In the genomic region with DNA sequence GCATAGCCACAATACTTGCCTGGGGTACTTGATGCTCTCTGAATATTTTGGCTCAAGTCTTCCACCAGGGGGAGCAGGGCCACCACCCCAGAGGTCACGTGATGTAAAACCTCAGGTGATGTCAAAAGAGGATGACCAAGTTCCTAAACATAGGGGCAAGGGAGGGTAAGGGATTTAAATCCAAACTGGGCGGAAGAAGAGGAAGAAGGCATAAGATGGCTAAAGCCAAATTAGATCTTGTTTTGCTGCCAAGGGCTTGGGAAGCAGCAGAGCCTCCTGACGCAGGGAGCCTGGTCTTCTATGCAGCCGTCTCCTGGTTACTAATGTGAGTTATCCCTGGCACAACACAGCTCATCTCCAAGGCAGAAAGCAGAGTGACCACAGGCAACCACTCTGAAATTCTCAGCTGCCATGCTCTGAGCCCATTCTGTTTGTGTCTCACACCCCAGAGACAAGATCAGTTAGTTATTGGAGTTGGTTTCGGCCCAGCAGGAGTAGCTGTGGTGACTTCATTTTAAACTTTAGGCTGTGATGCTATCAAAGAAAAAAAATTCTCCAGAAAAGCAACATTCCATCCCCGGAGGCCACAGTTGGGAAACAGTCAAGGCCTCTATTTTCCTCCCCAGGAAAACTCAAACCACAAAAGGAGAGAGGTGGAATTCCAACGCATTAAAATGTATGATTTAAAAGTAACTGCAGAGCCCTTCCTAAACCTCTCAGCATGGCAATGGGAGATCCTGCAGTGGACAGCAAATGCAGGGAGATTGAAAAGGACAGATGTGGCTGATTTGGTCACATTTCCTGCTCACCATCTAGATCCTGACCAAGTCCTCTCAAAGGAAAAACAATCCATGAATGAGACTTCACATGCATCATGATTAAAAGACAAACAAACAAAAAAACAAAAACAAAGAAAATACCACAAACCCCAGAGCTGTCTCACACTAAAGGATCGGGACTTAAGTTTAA, we compare ENCODE assay signal across 9 mouse cellular contexts.
DNase-seq lines count a peak whose midpoint lies in the region; ATAC-seq and TF ChIP-seq lines count a peak whose summit lies in the region.
"Had no signal": no experiment of that assay in that cellular context is flagged by ENCODE, and none has a peak within 500 bp of the region (broad histone marks: within the 10 kb centered on the region; RNA-seq: fewer than 3 reads in every experiment).

No protein-coding gene starts in this region.

- no peak for DNase-seq in embryonic facial prominence, embryonic 10.5 days (ENCODE audit: low spot score)
- DNase-seq in lung, postnatal 0 days (ENCODE audit: low spot score), result peak; percentile 6
- no peak for DNase-seq in lung, postnatal 25 days (ENCODE audit: low spot score)
- DNase-seq in cerebellum, postnatal 36 days, result peak; percentile 37 to 41
- DNase-seq in retina, postnatal 1 day, result peak; percentile 51
- DNase-seq in T-cell, adult 2 months (ENCODE audit: low spot score), result no peak
- DNase-seq in embryo, embryonic 10.5 days (ENCODE audit: low spot score), result no peak

- no peaks in the 10 kb centered on the region for H3K27me3 ChIP-seq in embryonic facial prominence, embryonic 13.5 days
- H3K27me3 ChIP-seq in embryonic facial prominence, embryonic 10.5 days (replicated peaks; ENCODE audit: low read depth, poor library complexity, severe bottlenecking), result no peaks in the 10 kb centered on the region
- H3K27me3 ChIP-seq in lung, postnatal 0 days (replicated peaks; ENCODE audit: insufficient read depth, low read length), result no peaks in the 10 kb centered on the region
- H3K27me3 ChIP-seq: stomach, embryonic 15.5 days had no signal

- WGBS in embryonic facial prominence, embryonic 13.5 days, result 64% methylated on average over 8 of the region's 8 CpGs
- WGBS in embryonic facial prominence, embryonic 10.5 days, result 83% methylated on average over 8 of the region's 8 CpGs
- 74% methylated on average over 8 of the region's 8 CpGs for WGBS in lung, postnatal 0 days

- H3K4me2 ChIP-seq in embryonic facial prominence, embryonic 13.5 days, result no peak overlapping the region
- H3K4me2 ChIP-seq in lung, postnatal 0 days (replicated peaks; ENCODE audit: low read depth, low read length), result no peak overlapping the region
- H3K4me2 ChIP-seq: stomach, embryonic 15.5 days had no signal

- H3K9me3 ChIP-seq in embryonic facial prominence, embryonic 13.5 days, result no peaks in the 10 kb centered on the region
- H3K9me3 ChIP-seq in embryonic facial prominence, embryonic 10.5 days, result no peaks in the 10 kb centered on the region
- H3K9me3 ChIP-seq in lung, postnatal 0 days (ENCODE audit: low read length), result no peaks in the 10 kb centered on the region
- H3K9me3 ChIP-seq: stomach, embryonic 15.5 days had no signal

- TF ChIP-seq CTCF in lung, postnatal 0 days (IDR thresholded peaks at IDR 0.05), result peak; percentile 45

- ATAC-seq in embryonic facial prominence, embryonic 13.5 days (ENCODE audit: insufficient number of reproducible peaks, insufficient read depth, low FRiP score, low TSS enrichment, low read depth), result no peak
- no peak for ATAC-seq in lung, postnatal 0 days

- no peak for TF ChIP-seq EP300 in lung, postnatal 0 days (IDR thresholded peaks at IDR 0.05)

- H3K4me3 ChIP-seq in embryonic facial prominence, embryonic 13.5 days, result no peak overlapping the region
- no peak overlapping the region for H3K4me3 ChIP-seq in embryonic facial prominence, embryonic 10.5 days
- no peak overlapping the region for H3K4me3 ChIP-seq in lung, postnatal 0 days (ENCODE audit: low read depth, low read length)
- H3K4me3 ChIP-seq: stomach, embryonic 15.5 days had no signal

- peak overlapping the region; percentile 39; the same call in 1 of the 2 replicates for H3K27ac ChIP-seq in embryonic facial prominence, embryonic 13.5 days
- H3K27ac ChIP-seq in embryonic facial prominence, embryonic 10.5 days (replicated peaks), result no peak overlapping the region
- H3K27ac ChIP-seq in lung, postnatal 0 days (ENCODE audit: low read length), result no peak overlapping the region
- H3K27ac ChIP-seq: stomach, embryonic 15.5 days had no signal

- no peak overlapping the region for H3K9ac ChIP-seq in embryonic facial prominence, embryonic 13.5 days
- no peak overlapping the region for H3K9ac ChIP-seq in lung, postnatal 0 days (replicated peaks; ENCODE audit: low read depth)
- H3K9ac ChIP-seq: stomach, embryonic 15.5 days had no signal

- no peaks in the 10 kb centered on the region for H3K36me3 ChIP-seq in embryonic facial prominence, embryonic 13.5 days
- H3K36me3 ChIP-seq in embryonic facial prominence, embryonic 10.5 days (replicated peaks), result no peaks in the 10 kb centered on the region
- H3K36me3 ChIP-seq in lung, postnatal 0 days (ENCODE audit: insufficient read depth, low read length), result no peaks in the 10 kb centered on the region

- H3K4me1 ChIP-seq in embryonic facial prominence, embryonic 13.5 days, result peaks cover 18% of the 10 kb centered on the region
- no peaks in the 10 kb centered on the region for H3K4me1 ChIP-seq in embryonic facial prominence, embryonic 10.5 days
- H3K4me1 ChIP-seq in lung, postnatal 0 days (ENCODE audit: insufficient read depth, low read depth, low read length), result no peaks in the 10 kb centered on the region
- H3K4me1 ChIP-seq: stomach, embryonic 15.5 days had no signal

Comparison
In these comparisons a context has a peak if more than half of its experiments do, and no peak if none do; other contexts are left out.
1. DNase-seq: peak in lung, postnatal 0 days (single experiment), cerebellum, postnatal 36 days (2 of 2) and retina, postnatal 1 day (single experiment); none in embryonic facial prominence, embryonic 10.5 days (single experiment), lung, postnatal 25 days (single experiment), T-cell, adult 2 months (single experiment) and embryo, embryonic 10.5 days (single experiment).